Mouse (Mus musculus): Measurements from ENCODE around the gene Incenp. TPM values are rescaled to one million over a fixed set of nuclear protein-coding genes. Genes with fewer than 3 reads are reported as not detected.

Gene Incenp
- total RNA-seq, 2 experiments from 2014 or later: 16.2 to 20.5 TPM

Small RNAs within 50 kb of the gene (microRNA-seq; reads per million reads assigned to microRNA genes)
- gene Gm22369: 0 reads per million in 2 experiments
- 0 reads per million in 2 experiments for gene Gm24484

Other genes starting within 250 kb of the Incenp start
- not detected for gene Scgb2a2, start 52.0 kb downstream of the Incenp start, total RNA-seq (2021)
- 1,000 to 10,000 TPM; 2,152 to 2,273 TPM for gene Fth1, start 81.0 kb upstream of the Incenp start, total RNA-seq (2021)
- gene Best1, start 102.1 kb upstream of the Incenp start, total RNA-seq (2021): 1 to 10 TPM in 1 of 2 experiments, under 1 TPM in 1; 0.59 to 1.1 TPM
- gene Rab3il1, start 102.1 kb upstream of the Incenp start, total RNA-seq (2021): 10 to 100 TPM; 15.0 to 18.9 TPM
- gene Fads3, start 142.0 kb upstream of the Incenp start, total RNA-seq (2021): 1 to 10 TPM; 8.7 to 9.1 TPM
- gene Fads2, start 202.2 kb upstream of the Incenp start, total RNA-seq (2021): 10 to 100 TPM; 14.5 to 18.1 TPM

All from gastrocnemius, postnatal 10 days (tissue).